Mouse (Mus musculus): ENCODE measurements around the gene Nab1. TPM values are rescaled to one million over a fixed set of nuclear protein-coding genes. Genes with fewer than 3 reads are reported as not detected.

Nab1 gene
- polyA plus RNA-seq, 1 experiment: 20.7 TPM

GRCm38 (mm10) chr1:52419088-52419819 lies 81.2 kb downstream of the Nab1 start:
- H3K4me1 ChIP-seq (ENCODE audit: control insufficient read depth, insufficient read depth, low read length): no peaks in the 10 kb centered on the region
- no peak for TF ChIP-seq POLR2A (IDR thresholded peaks at IDR 0.05; ENCODE audit: borderline replicate concordance, control insufficient read depth, low read depth, low read length)
- TF ChIP-seq CTCF (IDR thresholded peaks at IDR 0.05; ENCODE audit: control insufficient read depth, insufficient read depth, low read length): no peak
- WGBS: 79% methylated on average over 7 of the region's 7 CpGs
- no peak overlapping the region for H3K4me3 ChIP-seq (replicated peaks; ENCODE audit: control insufficient read depth, low read depth, low read length)
- H3K27ac ChIP-seq (ENCODE audit: control insufficient read depth, insufficient read depth, low read depth, low read length, poor library complexity): no peak overlapping the region

Other genes starting within 250 kb of the Nab1 start
- gene Nemp2, start 130.0 kb upstream of the Nab1 start, polyA plus RNA-seq (2011; ENCODE audit: insufficient read depth, insufficient read length, low replicate concordance, missing spikeins): 7.3 and 16.2 TPM in 2 replicates
- gene Mfsd6, start 226.8 kb upstream of the Nab1 start, polyA plus RNA-seq (2011; ENCODE audit: insufficient read depth, insufficient read length, low replicate concordance, missing spikeins): 2.8 and 8.3 TPM in 2 replicates